Mouse (Mus musculus): Measurements from ENCODE around the gene Lrch4.

DNA sequence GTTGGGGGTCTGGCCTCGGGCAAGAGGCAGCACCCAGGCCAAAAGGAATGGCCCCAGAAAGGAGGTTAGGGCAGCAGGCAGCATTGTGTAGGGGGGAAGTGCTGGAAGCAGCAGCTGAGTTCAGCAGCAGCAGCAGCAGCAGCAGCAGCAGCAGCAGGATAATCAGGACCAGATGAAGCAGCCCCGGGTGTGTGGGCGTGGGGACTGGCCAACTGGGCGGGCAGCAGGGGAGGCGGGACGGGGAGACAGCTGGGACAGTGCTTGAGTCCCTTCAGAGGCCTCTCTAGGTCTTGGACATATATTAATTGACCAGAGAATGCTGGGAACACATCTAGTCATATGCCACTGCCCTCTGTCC lies 17.7 kb upstream of the Lrch4 start:
- TF ChIP-seq POLR2A (IDR thresholded peaks at IDR 0.05; ENCODE audit: control insufficient read depth, low read depth, low read length) (no peak), CTCF (IDR thresholded peaks at IDR 0.05; ENCODE audit: control insufficient read depth, insufficient read depth, insufficient replicate concordance, low read depth, low read length) (no peak)

Measured in testis, adult 2 months (tissue).